Mouse (Mus musculus) lung, postnatal 25 days (tissue): Measurements from ENCODE around the gene Iqsec1.

Experiments
- DNase-seq: peaks from one replicate; pipeline ENCODE4 v3.0.0; 2022; ENCODE audit warnings: low spot score

The Iqsec1 gene

DNA sequence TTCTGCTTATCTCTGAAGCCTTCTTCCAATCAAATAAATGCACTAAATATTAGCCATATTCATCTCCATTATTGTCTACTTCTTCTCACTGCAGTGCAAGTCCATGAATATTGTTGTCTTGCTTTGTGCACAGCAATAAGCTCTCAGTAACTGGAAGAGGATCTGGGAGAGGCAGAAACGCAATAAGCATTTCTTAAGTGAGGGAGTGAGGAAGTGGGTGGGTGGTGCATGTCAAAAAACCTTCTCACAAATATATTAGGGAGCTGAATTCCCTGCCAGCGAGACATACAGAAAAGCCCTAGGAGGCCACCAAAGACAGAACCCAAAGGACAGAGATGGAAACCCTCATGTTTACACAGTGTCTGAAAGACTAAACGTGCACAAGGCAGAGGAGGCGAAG lies 35.1 kb downstream of the Iqsec1 start:
- DNase-seq, result no peak

DNA sequence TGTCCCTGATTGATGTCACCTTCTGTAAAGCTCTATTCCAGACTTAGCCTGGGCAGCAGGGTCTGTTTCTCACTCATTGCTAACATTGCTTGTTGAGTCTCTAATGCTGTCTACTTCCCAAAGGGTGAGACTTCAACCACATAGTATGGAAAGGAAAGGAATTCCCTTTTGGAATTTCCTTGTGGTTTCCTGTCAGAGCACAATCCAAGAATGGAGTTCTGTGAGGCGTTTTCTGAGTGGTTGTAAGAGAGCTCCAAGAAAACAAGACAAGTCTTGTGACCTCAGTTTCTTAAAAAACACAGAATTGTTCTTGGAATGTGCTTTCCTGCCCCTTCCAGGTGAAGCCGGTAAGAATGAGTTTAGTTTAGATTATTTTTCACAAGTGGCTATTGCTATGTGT lies 37.5 kb downstream of the Iqsec1 start:
- no peak for DNase-seq

- no peak for DNase-seq
These were observed 40.4 kb downstream of the Iqsec1 start for GRCm38 (mm10) chr6:90948097-90948496.

- peak; percentile 8 for DNase-seq
These were observed 42.8 kb downstream of the Iqsec1 start for GRCm38 (mm10) chr6:90945560-90946230.

DNA sequence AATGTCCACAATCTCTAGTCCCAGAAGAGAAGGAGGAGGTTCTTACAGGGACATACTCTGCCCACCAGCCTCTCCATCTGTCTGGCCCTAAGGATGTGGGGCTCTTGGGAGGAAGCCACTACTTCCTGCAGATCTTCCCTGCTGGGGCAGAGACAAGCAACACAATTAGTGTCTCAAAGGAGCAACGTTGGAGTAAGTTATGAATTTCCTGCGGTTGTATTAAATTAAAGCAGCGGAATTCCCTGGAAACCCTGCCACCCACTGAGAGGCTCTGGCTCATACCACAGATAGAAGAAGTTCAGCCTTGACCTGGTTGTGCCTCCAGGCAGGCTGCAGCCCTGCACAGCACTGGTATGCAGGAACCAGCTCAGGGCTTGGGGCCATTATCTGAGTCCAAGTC lies 47.2 kb downstream of the Iqsec1 start:
- no peak for DNase-seq

DNA sequence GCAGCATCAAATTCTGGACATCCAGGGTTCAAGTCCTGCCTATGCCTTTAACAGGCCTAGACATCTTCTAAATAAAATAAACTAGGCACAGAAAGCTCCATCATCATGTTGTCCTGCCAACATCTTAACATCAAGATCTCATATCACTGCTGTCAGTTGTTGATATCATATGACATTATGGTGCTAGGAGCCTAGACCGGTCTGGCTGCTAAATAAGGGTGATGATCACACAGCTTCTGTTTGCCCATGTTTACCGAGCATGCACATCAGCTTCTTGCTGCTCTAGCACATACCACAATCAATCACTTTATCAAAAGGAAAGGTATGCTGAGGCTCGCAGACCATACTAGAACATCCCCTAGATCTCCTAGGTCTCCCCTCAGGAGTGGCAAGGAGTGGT lies 54.8 kb downstream of the Iqsec1 start:
- no peak for DNase-seq

GRCm38 (mm10) chr6:90928806-90929205 lies 59.7 kb downstream of the Iqsec1 start:
- no peak for DNase-seq

DNA sequence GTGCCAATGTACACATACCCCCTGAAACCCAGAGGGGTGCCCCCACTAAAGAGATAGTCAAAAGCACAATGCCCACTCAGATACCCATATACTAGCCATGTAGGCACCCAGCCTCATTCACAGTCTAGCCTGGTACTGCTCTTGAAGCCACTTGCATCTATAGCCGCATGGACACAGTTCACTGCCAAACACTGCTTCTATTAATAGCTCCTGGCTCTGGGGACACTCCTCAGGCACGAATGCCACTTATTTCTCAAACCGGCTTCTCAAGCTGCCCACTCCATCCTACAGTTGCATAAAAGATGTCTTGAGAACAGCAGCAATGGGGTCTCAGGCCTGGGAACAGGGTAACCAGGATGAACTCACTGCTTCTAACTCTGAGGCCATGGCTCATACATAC lies 63.0 kb downstream of the Iqsec1 start:
- peak; percentile 72 for DNase-seq

DNA sequence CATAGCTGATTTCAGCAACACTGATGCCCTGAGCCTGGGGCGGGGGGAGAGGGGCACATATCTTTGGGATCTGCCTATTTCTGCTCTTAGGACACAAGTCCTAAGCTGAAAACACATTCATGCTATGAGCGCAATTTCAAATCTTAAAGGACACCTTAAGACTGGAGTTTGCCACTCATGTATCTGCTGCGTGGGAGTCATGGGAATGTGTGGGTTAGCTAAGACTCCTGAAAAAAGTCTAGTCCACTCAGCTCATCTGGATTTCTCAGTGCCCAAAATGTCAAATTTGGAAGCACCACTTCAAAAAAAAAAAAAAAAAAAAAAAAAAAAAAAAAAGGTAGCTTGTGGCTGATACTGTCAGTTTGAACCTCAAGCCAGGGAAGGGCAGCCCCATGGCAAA lies 63.7 kb downstream of the Iqsec1 start:
- DNase-seq, result no peak

DNA sequence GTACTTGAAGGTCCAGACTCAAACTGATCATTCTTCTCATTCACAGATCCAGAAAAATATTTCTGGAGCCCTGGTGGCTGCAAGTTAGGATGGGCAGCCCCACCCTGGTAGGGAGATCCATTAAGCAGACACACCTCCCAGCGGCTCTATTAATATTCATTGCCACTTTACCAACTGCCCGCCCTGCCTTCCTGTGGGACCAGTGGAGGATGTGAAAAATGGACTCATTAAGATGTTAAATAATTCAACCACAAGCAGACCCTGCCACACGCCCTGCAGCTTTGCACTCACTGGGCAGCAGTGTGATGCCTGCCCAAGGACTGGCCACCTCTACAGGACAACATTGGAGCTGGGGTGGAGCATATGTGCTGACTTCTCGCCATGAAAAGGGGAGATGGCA lies 64.1 kb downstream of the Iqsec1 start:
- no peak for DNase-seq

DNA sequence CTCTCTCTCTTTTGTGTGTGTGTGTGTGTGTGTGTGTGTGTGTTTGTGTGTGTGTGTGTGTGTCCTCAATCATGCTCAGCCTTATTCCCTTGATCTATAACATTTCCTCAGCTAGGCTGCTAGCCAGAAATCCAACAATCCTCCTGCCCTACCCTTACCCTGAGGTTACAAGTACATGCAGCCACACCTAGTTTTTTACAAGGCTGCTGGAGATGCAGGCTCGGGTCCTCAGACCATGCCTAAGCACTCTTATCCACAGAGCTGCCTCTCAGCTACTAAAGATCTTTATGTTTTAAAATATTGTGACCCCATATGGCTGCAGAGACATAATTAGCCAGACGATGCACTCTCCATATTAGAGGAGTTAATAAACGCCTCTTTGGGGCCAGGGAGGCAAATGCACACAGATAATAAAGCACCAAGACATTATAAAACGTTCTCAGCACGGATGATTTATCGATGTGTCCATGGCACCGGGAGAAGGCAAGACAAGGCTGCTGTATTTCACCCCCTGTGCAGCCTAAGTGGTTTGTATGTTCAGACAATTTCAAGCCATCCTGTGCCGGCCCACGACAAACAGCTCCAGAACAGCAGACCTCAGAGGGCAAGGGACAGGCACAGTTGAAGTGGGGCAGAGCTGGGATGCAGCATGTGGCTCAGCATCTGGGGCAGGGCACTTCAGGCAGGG lies 67.1 kb downstream of the Iqsec1 start:
- no peak for DNase-seq

DNA sequence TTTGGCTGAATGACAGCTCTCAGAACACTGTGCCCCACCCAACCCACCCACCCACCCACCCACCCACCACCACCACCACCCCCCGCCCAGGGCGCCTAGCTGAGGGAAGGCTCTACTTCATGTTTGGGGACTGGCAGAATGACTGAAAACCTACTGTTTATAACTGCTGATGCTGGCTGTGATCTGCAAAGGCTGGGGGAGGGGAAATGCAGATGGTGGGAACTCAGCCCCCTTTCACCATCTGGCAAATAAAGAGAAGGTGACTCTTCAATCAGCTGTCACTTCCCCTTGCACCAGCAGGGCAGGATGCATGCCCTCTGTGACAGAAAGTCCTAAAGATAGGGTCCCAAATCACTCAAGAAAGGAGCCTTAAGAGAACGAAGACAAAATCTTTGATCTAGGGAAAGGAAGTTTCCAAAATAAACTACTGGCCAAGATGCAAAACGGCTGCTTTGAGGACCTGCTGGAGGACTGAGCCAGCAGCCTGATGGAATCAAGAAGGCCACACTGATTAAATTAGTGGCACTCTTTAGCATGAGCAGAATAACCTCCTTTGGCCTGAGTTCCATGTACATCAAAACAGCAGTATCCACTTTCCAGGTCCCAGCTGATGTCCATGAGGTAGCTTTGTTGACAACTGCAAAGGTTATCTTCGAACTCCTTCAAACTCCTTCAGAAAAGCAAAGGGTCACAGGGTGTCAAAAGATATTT lies 67.8 kb downstream of the Iqsec1 start:
- DNase-seq, result no peak

GRCm38 (mm10) chr6:90919636-90920420 lies 68.7 kb downstream of the Iqsec1 start:
- DNase-seq, result no peak

- no peak for DNase-seq
These were observed 72.9 kb downstream of the Iqsec1 start for GRCm38 (mm10) chr6:90915585-90915984.

DNA sequence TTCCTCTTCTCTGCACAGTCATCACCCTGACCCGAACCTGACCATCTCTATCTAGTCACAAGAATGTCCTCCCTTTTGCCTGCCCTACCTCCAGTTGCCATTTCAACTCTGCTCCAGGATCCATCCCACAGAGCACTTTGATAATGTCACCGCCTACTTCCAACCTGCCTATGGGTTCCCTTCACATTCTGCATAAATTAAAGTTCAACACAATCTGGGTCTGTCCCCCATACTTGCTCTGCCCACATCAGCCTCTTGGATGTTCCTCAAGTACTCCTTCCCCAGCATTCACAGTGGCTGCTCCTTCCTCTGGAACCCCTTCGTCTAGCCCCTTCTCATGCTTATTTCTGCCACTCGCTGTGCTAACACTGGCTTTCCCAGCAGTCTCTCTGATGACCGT lies 74.7 kb downstream of the Iqsec1 start:
- no peak for DNase-seq

GRCm38 (mm10) chr6:90912768-90913167 lies 75.7 kb downstream of the Iqsec1 start:
- DNase-seq, result no peak

GRCm38 (mm10) chr6:90904143-90904542 lies 84.3 kb downstream of the Iqsec1 start:
- DNase-seq, result no peak

GRCm38 (mm10) chr6:90900302-90900701 lies 88.2 kb downstream of the Iqsec1 start:
- DNase-seq, result no peak

- no peak for DNase-seq
These were observed 89.2 kb downstream of the Iqsec1 start for GRCm38 (mm10) chr6:90899266-90899665.

- no peak for DNase-seq
These were observed 90.4 kb downstream of the Iqsec1 start for GRCm38 (mm10) chr6:90898107-90898506.

- no peak for DNase-seq
These were observed 96.1 kb downstream of the Iqsec1 start for GRCm38 (mm10) chr6:90892401-90892800.
